Mouse (Mus musculus): ENCODE measurements around the gene Cfap99.

Gene Cfap99

DNA sequence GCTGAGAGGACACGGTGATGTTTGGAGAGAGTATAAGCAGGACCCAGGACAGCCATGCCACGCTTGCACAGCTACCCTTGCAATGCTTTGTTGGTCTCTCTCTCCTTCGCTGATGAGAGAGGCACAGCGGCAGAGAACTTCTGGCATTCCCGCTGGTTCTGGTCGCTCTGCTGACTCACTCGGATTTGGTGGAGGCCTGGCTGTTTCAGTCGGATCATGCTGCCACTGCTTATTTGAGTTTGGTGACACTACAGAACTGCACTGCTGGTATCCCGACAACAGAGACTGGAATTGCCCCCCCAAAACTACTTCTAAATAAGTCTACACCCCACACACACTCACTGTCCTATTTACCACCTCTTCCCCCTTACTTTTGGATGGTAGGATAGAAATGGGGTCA is 9.2 kb upstream of the Cfap99 start:
- DNase-seq, result no peak

DNA sequence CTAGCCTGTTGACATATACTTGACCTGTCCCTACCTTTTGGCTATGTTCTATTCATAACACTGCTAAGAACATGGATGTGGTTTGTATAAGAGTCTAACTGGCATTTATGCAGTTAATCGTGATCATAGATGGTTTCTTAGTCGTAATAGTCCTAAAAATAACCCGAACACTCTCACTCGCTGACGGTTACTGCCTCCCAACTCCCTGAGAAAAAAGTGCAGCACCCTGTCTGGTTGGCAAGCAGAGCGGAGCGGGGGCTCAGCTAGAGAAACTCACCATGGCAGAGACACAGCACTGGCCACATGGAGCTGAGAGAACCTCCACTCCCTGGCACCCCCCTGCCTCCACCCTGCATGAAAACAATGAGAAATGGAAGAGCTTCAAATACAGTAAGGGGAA is 7.4 kb upstream of the Cfap99 start:
- no peak for DNase-seq

DNA sequence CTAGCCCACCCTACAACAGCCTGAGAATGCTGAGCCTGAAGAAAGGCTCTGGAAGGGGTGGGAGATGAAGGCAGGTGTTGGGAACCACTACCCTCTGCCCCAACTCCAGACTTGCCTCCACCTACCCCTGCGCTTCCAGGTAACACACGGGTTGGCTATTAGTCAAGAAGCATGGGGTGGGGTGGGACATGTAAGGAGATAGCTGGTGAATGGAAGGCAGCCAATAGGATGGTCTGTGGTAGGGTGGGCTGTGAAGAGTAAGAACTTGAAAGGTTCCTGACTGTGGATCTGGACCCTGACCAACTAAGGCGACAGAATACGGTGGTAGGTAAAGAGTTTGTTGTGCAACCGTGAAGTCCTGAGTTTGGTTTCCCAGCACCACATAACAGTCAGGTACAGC is 5.0 kb upstream of the Cfap99 start:
- no peak for DNase-seq

DNA sequence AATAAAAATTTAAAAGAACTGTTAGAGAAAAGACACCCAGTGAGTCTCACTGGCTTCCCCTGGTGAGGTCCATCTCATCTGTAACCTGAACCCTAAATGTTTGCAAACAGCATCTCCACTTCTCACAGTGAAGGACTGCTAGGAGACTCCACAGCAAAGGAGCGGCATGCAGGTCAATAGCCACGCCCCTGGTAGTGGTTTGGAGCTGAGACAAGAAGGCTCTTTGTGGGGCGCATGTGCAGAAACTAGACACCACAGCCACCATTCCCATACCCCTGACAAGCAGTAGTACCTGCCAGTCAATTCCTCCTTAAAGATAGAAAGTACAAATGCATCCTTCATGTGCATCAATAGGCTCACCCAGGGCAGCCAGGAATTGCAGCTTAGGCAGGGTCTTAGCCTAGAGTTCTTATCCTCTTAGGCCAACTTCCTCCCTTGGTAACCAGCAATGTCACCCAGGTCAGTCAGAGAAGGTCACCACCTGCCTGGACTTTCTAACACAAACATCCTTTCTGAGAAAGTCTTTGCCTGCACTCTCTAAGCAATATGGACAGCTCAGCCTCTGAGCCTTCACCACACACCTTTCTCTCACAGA is 4.1 kb upstream of the Cfap99 start:
- no peak for DNase-seq

DNA sequence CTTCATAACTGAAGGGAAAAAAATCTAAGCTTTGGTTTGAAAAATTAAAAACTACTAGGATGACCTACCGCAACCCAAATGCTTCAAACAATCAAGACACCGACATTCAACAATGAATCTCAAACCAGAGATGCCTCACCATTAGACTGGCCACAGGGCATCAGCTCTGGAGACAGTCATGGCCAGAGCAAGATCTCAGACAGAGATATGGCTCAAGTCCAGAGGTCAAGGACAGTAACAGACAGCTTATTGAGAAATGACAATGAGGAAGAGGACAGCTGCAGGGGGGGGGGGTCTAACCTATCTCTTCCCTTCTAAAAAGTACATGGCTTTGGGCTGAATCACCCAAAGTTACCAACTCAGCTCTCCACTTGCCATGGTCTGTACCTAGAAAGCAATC is 3.1 kb upstream of the Cfap99 start:
- no peak for DNase-seq

DNA sequence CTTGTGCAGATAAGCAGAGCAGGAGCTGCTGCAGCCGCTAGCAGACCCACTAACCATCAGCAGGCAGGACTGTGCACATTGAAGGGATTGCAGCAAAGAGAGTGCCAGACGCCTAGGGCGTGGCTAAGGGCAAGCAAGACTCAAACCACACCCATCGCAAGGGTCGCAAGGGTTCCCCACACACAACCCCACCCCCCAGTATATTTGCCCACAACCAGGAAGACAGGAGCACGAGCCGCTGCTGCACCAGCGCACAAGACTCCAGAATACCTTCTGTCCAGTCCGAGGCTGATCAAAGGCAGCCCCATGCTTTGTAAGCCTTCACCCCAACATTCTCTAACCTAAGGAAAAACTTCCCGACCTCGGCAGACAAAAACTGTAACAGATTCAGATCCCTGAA is 1.9 kb upstream of the Cfap99 start:
- no peak for DNase-seq

DNA sequence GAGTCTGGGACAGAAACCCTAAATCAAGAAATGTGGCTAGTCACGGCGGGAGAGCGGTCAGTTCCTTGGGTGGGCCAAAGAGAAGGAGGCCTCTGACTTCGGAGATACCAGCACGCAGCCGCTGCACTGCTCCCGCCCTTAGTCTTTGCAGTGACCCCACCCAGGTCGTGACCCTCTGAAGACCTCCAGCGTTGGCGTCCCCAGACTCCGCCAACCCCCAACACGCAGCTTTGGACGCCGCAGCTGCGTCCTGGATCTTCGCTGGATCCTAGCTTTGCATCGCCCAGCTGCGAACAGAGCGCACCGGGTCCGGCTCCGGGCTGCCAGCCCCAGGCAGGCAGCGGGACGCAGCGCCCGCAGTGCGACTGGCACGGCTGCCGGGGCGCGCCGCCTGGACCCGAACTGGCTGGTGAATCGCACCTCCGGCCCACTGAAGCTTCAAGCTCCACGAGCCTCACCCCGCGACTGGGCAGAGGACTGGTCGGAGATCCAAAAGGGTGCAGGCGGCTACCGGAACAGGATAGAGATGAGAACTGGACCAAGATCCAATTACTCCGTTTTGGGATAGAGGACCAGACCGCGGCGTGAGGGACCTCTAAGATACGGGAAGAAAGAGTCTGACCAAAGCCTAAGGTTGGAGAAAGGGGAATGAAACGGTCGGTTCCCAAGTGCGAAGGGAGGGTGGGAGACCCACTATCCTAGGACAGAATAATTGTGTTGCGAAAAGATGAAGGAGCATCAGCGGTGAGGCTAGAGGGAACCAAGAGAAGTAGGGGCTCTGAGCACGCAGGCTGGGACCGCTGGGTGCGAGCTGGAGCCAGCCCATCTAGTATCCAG is 1.2 kb upstream of the Cfap99 start:
- no peak for DNase-seq

DNA sequence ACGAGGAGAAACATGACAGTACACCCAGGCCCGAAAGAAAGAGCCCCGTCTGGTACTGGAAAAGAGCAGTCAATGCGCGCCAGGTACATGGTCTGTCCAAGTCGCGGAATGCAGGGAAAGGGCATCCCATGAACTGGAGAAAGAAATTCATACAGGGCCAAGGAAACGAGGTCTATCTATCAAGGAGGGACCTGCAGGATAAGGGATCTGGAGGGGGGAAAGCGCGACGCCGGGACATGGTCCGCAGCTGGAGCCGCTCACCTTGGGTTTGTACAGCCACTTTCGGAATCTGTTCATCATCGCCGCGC is 608 bp upstream of the Cfap99 start:
- no peak for DNase-seq

DNA sequence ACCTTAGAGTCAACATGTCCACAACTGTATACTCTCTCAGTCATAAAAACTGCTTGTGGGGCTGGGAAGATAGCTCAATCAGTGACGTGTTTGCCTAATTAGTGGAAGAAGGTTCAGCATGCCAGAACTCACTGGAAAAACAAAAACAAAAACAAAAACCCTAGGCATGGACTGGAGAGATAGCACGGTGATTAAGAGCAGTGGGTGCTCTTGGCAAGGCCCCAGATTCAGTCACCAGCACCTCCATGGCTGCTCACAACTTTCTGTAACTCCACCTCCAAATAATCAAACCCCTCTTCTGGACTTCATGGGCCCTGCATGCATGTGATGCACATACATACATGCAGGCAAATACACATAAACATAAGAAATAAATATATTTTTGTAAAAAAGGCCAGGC is 886 bp downstream of the Cfap99 start:
- no peak for DNase-seq

DNA sequence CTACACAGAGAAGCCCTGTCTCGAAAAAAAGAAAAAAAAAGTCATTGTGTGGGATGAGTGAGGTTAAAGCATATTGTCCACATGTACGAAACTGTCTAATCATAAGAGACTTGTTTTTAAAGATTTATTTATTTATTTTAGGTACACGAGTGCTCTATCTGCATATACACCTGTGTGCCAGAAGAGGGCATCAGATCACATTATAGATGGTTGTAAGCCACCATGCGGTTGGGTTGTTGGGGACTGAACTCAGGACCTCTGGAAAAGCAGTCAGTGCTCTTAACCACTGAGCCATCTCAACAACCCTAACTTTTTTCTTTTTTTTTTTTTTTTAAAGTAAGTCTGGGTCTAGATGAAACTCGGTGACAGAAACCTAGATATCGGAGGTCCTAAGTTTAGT is 5.0 kb downstream of the Cfap99 start:
- no peak for DNase-seq

DNA sequence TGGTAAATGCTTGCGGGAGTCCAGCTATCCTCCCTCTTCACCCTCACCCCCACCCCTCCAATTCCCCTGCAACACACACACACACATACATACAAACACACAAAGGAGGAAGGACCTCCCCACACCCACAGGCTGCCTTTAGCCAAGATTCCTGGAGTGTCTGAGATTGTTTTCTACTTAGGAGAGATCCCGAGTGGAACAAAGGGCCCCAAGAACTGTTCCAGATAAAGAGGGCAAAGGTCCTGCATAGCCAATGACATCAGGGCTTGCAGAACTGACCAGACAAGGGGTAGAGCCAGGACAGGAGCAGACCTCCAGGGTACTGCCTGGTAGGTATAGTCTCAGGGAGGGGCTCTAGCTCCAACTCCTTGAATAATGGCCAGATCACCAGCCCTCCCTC is 6.3 kb downstream of the Cfap99 start:
- DNase-seq, result no peak

DNA sequence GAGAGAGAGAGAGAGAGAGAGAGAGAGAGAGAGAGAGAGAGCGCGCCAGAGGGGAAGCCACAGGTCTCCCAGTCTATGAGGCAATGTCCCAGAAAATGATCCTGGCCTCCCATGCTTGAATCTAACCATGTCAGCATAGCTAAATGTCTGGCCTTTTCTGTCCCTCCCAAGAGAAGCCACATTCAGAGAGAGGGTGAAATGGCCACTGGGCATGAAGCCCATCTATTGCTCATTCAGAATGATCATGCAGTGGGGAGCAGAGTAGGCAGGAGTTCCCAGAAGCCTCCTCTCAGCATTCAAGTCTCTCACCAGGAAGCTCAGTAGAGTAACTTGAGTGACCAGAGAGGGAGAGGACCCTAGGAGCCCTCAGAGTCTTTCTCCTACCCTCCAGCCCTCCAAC is 6.7 kb downstream of the Cfap99 start:
- no peak for DNase-seq

DNA sequence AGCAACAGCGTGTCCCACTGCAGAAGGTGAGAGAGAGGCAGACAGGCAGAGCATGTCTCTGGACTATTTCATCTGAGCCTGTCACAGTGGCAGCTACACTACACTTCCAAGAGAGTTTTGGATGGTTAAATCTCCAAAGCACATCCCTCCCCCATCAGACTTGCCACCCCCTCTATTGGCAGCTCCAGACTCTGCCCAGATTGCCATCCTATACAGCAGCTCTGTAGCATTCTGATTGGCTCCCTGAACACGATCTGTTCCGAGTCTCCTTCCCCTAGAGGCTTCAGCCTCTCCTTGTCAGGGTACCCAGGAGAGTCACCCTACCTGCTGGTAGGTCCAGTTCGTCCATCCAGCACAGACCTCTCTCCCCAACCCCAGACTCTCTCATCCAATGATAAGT is 9.7 kb downstream of the Cfap99 start:
- no peak for DNase-seq

DNA sequence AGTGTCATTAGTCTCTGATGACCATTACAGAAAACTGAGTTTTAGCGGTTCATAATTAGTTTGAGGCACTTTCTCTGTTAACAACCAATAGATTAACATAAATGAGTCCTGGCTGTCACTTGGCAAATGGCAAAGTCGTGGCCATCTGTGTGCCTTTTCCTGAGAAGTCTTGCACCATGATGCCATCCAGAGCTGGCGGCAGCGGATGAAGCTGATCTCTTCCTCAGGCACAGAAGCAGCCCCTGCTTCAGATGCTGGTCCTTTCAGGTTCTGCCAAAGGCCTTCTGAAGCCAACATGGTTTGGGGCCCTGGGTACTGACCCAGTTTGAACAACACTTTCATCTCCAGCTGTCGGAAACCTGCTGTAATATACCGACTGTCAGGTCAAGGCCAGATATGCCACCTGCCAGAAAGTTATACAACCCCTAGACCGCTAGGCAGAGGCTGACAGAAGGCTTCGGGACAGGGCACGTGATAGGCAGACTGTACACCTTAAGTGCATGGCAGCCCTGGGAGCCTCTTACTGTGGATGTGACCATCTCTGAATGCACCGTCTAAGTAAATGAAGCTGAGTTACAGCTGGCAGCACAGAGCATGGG is 10.6 kb downstream of the Cfap99 start:
- DNase-seq, result no peak

DNA sequence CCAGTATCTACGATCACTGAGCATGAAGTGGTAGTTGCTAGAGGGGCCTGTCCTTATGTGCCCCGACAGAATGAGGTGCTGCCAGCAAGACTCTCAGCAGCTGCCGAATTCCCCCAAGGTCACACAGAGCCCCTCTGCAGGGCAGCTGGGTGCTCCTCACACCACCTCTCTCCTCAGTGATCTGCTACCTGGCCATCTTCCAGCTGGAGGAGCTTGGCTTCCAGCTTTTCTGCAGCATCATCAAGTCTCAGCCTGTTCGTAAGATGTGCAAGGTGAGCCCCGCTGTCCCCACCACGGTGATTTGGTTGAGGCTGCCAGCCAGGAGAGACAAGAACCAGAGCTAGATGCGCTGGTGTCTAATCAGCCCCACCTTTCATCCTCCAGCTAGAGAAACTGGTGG is 14.0 kb downstream of the Cfap99 start:
- no peak for DNase-seq

DNA sequence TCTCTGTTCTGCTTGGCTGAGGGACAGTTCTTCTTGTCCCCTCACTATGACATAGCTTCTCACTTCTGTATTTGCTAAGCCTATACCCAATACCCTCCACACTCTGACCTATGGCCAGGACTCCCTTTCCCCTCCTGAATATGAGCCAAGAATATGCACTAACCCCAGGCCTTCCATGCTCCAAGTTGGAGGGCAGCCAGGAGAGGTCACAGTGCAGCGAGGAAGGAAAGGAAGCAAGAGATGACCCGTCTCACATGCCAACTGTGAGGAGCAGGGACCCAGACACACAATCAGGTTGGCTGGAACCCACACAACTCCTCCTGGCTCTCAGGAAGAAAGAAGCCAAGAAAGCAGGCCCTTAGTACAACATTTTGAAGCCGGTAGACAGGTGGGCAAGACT is 20.6 kb downstream of the Cfap99 start:
- no peak for DNase-seq

DNA sequence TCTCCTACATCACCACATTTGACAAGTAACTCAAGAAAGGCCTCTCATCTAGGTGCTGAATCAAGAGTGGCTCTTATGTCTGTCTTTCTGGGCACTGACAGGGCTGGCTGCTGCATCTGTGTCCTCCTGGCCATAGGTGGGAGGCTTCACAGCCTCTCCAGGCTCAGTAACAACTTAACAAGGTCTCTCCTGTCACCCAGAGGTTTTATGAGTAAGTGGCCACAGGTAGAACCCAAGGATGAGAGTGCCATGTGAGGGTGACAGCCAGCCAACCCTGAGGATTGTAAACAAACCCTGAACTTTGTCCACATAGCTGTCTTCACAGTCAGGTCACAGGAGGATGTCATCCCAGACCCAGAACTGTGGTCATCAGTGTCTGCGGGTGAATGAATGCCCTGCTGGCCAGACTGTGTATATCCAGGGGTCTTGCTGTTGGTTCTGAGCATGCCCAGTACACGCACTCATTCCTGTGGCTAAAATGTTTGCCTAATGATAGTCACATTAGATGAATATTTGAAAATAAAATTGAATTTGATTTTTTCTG is 31.2 kb downstream of the Cfap99 start:
- DNase-seq, result no peak

DNA sequence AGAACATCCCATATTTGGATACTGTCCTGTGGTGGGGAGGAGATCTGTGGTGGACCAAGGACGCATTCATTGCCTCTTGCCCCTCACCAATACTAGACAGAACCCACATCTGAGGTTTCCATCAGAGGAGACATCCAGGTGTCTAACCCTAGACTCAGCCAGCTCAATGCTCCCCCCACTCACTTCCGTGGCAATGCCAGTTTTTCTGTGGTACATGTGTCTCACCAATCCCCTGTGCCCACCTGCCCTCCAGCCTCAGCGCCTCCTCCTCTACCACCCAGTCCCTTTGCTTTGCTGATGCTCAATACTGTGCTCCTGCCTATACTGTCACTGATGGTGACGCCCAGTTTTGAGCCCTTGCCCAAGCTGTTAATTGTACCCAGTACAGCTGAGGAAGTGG is 32.8 kb downstream of the Cfap99 start:
- no peak for DNase-seq

DNA sequence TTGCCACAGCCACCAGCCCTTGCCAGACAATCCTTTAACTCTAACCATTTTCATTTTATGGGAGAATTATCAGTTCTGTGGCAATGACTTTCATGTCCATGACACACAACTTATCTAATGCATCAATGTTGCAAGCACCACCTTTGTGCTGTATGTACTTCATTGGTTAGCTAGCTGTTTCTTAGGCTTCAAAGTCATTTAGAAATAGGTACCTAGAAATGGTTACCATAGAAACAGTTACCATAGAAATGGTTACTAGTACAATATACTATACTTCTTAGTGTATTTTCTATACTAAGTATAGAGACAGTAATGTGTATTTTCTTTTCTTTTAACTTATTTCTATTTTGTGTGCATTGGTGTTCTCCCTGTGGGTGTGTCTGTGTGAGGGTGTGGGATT is 36.9 kb downstream of the Cfap99 start:
- DNase-seq, result no peak

DNA sequence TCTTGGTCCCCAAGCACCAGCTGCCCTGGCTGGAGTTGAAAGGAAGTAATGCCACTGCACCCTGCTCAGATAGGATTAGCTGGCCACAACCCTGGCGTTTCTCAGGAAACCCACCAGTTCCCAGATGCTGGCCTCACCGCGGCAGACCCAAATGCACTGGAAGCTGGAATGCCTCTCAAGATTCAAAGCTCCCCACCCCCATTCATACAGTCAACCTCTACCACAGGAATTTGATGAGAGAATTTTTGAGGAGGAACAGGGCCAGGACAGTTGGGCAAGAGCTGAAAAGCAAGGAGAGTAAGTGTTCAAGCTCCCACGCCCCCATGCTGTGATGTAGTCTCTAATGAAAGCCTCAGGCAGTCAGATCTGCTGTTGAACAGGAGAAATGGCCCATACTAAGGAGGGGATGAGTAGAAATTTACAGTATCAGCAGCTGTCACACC is 37.9 kb downstream of the Cfap99 start:
- no peak for DNase-seq

DNA sequence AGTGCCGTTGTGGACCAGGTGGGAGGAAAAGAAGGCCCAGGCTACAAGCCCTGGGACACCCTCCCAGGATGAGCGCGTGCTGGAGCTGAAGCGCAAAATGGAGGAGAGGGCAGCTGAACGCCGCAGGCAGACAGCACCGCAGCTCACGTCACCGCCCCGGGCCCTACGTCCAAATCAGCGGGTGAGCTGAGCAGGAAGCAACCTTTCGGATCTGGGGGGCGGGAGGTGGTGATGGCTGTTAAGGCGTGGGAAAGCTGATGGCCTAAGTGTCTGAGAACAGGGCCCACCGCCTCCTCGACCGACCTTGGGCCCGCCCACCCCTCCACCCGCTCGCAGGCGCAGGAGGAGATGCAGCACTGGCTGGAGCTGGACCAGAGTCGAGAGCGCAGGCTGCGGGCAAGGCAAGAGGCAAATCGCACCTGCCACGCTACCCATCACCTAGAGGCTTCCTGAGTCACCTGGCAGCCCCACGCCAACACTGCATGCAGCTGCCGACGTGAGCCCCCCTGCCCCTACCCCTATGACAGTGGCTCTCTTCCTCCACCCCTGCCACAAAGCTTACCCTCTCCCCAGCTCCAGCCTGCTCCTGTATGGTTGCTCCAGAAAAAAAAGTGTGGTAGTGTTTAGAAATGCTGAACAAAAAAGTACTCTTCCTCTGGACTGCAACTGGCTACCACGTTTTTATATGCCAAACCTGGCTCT is 38.6 kb downstream of the Cfap99 start:
- peak; percentile 24 for DNase-seq

DNA sequence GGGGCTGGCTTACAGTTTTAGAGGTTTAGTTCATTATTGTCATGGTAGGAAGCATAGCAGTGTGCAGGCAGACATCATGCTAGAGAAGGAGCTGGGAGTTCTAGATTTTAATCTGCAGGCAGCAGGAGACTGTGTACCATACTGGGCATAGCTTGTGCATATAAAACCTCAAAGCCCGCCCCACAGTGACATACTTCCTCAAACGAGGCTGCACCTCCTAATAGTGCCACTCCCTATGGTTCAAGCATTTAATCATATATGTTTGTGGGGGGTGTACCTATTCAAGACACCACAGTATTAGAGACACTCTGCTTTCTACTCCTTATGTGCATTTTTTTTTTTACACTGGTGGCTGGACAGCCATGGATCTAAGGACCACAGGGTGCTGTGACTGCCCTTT is 41.7 kb downstream of the Cfap99 start:
- no peak for DNase-seq

DNA sequence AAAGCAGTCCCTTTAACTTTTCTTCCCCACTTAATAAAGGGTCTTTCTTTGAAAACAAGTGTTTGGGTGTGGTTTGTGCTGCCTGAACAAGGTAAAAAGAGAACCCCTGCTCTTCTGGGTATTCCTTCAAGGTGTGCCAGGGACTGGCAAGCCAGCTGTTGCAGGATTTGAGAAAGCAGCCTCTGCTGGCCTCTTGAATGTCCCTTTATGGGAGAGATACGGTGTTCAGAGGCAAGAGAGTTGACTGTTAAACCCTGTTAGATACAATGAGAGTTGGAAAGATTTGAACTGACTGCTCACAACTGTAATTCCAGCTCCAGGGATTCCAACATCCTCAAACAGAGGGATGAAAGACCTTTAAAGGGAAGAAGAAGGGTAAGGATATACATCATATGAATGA is 45.7 kb downstream of the Cfap99 start:
- DNase-seq, result no peak
